Mouse (Mus musculus): Measurements from ENCODE around the gene Hoxb4. TPM values are rescaled to one million over a fixed set of nuclear protein-coding genes. Genes with fewer than 3 reads are reported as not detected.

Gene Hoxb4
- polyA plus RNA-seq, 1 experiment from 2014 or later: 4.1 TPM

DNA sequence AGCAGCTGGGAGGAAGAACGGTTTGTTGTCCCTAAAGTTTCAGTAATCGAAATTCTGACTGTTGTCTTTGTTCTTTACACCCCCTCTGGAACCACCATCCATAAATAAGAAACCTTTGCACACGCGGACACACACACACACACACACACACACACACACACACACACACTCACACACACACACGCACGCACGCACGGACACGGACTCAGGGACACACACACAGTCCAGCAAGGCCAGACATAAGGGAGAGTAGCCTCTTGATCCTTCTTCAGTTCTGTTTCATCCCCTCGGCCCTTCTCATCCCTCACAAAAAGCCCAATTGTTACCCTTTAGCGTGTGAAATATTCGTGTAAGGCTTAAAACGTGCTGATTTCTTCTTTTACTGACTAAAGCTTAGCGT, 39.7 kb upstream of the Hoxb4 start:
- WGBS: 3% methylated on average over 14 of the region's 14 CpGs
- Histone ChIP-seq H3K4me1 (ENCODE audit: control insufficient read depth, insufficient read depth, low read length) (peaks cover 62% of the 10 kb centered on the region), H3K4me3 (ENCODE audit: low read depth, low read length) (peak overlapping the region; percentile 95), H3K9me3 (ENCODE audit: control insufficient read depth, low read length) (no peaks in the 10 kb centered on the region), H3K27me3 (ENCODE audit: control insufficient read depth, insufficient read depth, low read length) (no peaks in the 10 kb centered on the region), H3K9ac (replicated peaks; ENCODE audit: low read depth, low read length) (peak overlapping the region; percentile 100), H3K27ac (ENCODE audit: low read depth, low read length) (peak overlapping the region; percentile 100), H3K4me2 (ENCODE audit: low read depth, low read length) (peak overlapping the region; percentile 100), H3K36me3 (ENCODE audit: control insufficient read depth, insufficient read depth, low read length) (no peaks in the 10 kb centered on the region)
- ATAC-seq (ENCODE audit: low read depth): no peak

DNA sequence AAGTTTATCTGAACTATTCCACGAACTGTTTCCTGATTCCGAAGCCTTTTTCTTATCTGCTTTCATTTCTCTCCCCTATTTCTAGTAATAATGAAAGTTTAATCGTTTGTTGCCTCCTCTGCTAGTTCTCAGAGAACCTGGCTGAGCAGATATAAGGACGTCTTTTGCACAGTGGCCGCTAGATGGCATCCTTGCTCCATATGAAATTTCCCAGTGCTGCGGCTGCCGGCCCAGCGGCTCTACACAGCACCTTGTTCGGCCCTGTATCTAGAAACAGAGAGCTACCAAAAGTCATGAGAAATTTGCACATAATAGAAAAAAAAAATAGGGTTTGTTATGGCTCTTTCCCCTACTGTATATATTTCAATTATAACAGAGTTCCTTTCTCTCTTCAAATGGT, 39.3 kb upstream of the Hoxb4 start:
- Histone ChIP-seq H3K9me3 (ENCODE audit: control insufficient read depth, low read length) (no peaks in the 10 kb centered on the region), H3K27me3 (ENCODE audit: control insufficient read depth, insufficient read depth, low read length) (no peaks in the 10 kb centered on the region), H3K4me1 (ENCODE audit: control insufficient read depth, insufficient read depth, low read length) (peaks cover 62% of the 10 kb centered on the region), H3K4me2 (ENCODE audit: low read depth, low read length) (peak overlapping the region; percentile 100), H3K9ac (replicated peaks; ENCODE audit: low read depth, low read length) (peak overlapping the region; percentile 100), H3K36me3 (ENCODE audit: control insufficient read depth, insufficient read depth, low read length) (no peaks in the 10 kb centered on the region), H3K4me3 (ENCODE audit: low read depth, low read length) (peak overlapping the region; percentile 95), H3K27ac (ENCODE audit: low read depth, low read length) (peak overlapping the region; percentile 100)
- WGBS: 0% methylated on average over 9 of the region's 9 CpGs
- peak; percentile 72 for ATAC-seq (ENCODE audit: low read depth)

DNA sequence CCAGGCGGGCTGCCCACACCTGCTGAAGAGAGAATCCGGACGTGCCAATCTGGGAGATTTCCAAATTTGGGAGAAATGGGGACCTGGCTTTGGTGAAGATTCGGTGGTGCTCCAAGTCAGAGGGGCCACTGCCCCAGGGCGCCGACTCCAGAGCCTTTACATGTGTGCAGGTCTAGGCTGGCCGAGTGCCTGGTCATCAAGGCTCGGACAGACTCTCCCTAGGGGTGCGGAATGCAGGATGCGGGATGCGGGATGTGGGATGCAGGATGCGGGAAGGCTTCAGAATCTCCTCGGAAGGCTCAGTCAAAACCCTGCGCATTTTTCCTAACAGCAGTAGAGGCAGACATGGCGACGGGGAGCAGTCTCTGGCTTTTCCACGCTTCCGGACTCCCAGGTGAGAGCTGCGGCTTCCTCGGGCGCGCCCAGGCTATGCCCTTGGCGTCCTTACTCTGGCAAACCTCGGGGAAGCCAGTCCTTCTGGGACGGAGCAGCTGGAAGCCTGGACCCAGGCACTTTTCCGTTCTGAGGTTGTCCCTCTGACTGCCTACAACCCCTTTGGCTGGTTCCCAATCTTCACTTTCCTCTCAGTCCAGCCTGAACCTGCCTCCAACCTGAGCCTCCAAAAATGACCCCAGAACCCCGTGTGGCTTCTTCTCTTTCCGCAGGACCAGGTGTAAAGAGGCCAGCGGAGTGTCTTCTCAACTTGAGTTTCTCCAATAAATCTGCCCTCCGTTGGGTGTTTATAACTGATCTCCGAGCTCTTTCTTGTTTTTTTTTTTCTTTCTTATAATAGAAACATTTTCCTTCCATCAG, 38.4 kb upstream of the Hoxb4 start:
- WGBS: 1% methylated on average over 31 of the region's 31 CpGs
- peak overlapping the region; percentile 95 for H3K4me3 ChIP-seq (ENCODE audit: low read depth, low read length)
- peak overlapping the region; percentile 100 for H3K9ac ChIP-seq (replicated peaks; ENCODE audit: low read depth, low read length)
- peak overlapping the region; percentile 100 for H3K27ac ChIP-seq (ENCODE audit: low read depth, low read length)
- H3K27me3 ChIP-seq (ENCODE audit: control insufficient read depth, insufficient read depth, low read length): no peaks in the 10 kb centered on the region
- H3K4me2 ChIP-seq (ENCODE audit: low read depth, low read length): peak overlapping the region; percentile 100
- H3K9me3 ChIP-seq (ENCODE audit: control insufficient read depth, low read length): no peaks in the 10 kb centered on the region
- H3K4me1 ChIP-seq (ENCODE audit: control insufficient read depth, insufficient read depth, low read length): peaks cover 55% of the 10 kb centered on the region
- H3K36me3 ChIP-seq (ENCODE audit: control insufficient read depth, insufficient read depth, low read length): peaks cover 5% of the 10 kb centered on the region; the same call in 1 of the 2 replicates
- ATAC-seq (ENCODE audit: low read depth): no peak

DNA sequence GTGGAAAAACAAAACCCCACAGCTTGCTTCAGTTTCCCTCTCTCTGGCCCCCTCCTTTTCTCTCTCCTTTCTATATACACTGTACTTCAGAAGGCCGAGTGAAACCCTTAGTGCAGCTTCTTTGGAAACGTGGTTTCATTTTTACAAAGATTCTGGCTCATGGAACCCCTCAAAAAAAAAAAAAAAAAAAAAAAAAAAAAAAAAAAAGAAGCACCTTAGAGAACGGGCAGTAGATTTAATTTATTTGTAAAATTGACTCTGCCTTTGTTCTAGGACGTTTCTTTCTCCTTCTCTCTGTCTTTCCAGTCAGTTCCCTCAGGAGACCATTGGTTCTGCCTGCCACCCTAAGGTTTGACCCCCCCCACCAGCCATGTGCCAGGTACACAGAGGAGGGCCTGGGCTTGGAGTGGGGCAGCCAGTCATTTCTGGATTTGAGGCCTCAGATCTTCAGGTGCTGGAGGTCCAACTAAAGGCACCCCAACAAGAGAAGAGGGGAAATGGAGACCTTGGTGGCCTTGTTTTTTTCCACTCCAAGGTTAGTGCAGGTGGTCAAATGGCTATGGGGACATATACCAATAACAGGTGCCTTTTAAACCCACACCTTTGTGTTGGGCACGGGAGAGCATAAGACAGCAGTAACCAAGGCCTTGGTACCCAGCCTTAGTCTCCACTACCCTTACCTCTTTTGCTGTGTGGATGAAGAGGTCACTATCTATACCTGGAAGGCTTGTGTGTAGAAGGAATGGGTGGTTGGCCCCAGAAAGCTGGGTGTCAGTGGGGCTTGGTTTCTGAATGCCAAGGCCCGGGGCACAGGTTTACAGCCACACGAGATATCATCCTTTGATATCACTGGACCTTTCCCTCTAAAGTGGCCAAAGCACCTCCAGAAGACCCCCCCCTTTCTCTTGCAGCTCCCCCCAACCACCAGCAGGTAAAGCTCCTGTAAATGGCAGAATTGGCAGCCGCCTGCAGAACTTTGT, 37.4 kb upstream of the Hoxb4 start:
- peaks cover 6% of the 10 kb centered on the region; the same call in 1 of the 2 replicates for H3K36me3 ChIP-seq (ENCODE audit: control insufficient read depth, insufficient read depth, low read length)
- peak overlapping the region; percentile 100 for H3K4me2 ChIP-seq (ENCODE audit: low read depth, low read length)
- peaks cover 47% of the 10 kb centered on the region for H3K4me1 ChIP-seq (ENCODE audit: control insufficient read depth, insufficient read depth, low read length)
- H3K27me3 ChIP-seq (ENCODE audit: control insufficient read depth, insufficient read depth, low read length): no peaks in the 10 kb centered on the region
- peak overlapping the region; percentile 95 for H3K4me3 ChIP-seq (ENCODE audit: low read depth, low read length)
- H3K9me3 ChIP-seq (ENCODE audit: control insufficient read depth, low read length): no peaks in the 10 kb centered on the region
- 9% methylated on average over 8 of the region's 8 CpGs for WGBS
- peak overlapping the region; percentile 100 for H3K27ac ChIP-seq (ENCODE audit: low read depth, low read length)
- H3K9ac ChIP-seq (replicated peaks; ENCODE audit: low read depth, low read length): peak overlapping the region; percentile 100
- ATAC-seq (ENCODE audit: low read depth): no peak

DNA sequence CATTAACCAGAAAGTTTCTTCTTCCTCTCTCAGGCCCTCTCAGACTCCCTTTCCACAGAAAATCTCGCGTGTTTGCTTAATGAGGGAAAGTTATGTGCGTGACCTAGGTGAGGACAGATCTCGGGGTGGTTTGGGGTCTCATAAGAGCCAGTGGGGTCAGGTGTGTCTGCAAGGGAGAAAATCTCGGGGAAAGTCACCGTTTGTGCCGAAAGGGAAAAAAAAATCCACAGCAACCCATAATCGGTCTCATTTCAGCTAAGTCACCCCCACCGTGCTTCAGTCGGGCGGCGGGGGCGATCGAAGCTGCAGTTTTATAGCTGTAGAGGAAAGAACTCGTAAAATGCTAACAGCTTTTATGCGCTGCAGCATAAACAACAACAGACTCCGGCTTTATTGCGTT, 36.7 kb upstream of the Hoxb4 start:
- peak overlapping the region; percentile 95 for H3K4me3 ChIP-seq (ENCODE audit: low read depth, low read length)
- WGBS: 2% methylated on average over 18 of the region's 18 CpGs
- H3K9me3 ChIP-seq (ENCODE audit: control insufficient read depth, low read length): no peaks in the 10 kb centered on the region
- H3K4me2 ChIP-seq (ENCODE audit: low read depth, low read length): peak overlapping the region; percentile 100
- H3K4me1 ChIP-seq (ENCODE audit: control insufficient read depth, insufficient read depth, low read length): peaks cover 40% of the 10 kb centered on the region
- H3K27me3 ChIP-seq (ENCODE audit: control insufficient read depth, insufficient read depth, low read length): no peaks in the 10 kb centered on the region
- H3K9ac ChIP-seq (replicated peaks; ENCODE audit: low read depth, low read length): peak overlapping the region; percentile 100
- peak overlapping the region; percentile 100 for H3K27ac ChIP-seq (ENCODE audit: low read depth, low read length)
- no peak for ATAC-seq (ENCODE audit: low read depth)
- H3K36me3 ChIP-seq (ENCODE audit: control insufficient read depth, insufficient read depth, low read length): peaks cover 6% of the 10 kb centered on the region; the same call in 1 of the 2 replicates

DNA sequence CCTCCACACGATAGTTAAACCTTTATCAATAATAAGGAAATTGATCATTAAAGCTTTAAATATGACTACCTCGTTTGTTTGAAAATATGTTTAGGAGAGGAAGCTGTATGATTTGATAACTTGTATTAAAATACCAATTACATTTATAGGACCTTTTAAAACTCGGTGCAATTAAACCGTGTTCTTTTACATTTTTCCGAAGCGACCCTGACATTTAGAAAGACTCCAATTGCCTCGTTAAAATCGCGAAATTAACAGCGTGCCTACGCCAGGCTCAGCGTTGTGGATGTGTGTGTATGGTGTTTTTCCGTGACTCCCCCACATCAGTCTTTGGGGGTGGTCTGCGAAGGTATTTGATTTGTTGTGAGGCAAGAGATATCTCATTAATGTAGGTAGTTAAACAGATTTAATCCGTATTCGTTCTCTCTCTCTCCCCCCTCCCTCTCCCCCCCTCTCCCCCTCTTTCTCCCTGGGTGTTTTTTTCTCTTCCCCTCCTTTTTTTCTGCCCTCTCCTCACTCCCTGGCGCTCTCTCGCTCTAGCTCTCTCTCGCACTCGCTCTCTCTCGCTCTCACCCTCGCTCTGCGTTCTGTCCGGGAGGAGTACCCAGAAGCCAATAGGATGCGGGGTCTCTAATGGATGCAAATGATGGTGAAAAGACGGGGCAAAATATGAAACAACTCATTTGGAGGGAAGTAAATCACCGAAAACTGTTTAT, 36.1 kb upstream of the Hoxb4 start, which contains the start of gene Hoxb8:
Hoxb8 (plus strand) TSS at position 51 of the 716 bp plus-strand sequence.
- peak within 1 kb of the TSS; percentile 100 for H3K27ac ChIP-seq (ENCODE audit: low read depth, low read length)
- H3K27me3 ChIP-seq (ENCODE audit: control insufficient read depth, insufficient read depth, low read length): no peaks in the 10 kb centered on the region
- H3K36me3 ChIP-seq (ENCODE audit: control insufficient read depth, insufficient read depth, low read length): peaks cover 6% of the 10 kb centered on the region; the same call in 1 of the 2 replicates
- H3K4me2 ChIP-seq (ENCODE audit: low read depth, low read length): peak within 1 kb of the TSS; percentile 100
- ATAC-seq (ENCODE audit: low read depth): peak; percentile 29; the same call in 1 of the 2 replicates
- peak within 1 kb of the TSS; percentile 100 for H3K9ac ChIP-seq (replicated peaks; ENCODE audit: low read depth, low read length)
- H3K9me3 ChIP-seq (ENCODE audit: control insufficient read depth, low read length): no peaks in the 10 kb centered on the region
- H3K4me1 ChIP-seq (ENCODE audit: control insufficient read depth, insufficient read depth, low read length): peaks cover 35% of the 10 kb centered on the region
- peak within 1 kb of the TSS; percentile 95 for H3K4me3 ChIP-seq (ENCODE audit: low read depth, low read length)
- under 1% methylated on average over 27 of the region's 27 CpGs for WGBS

DNA sequence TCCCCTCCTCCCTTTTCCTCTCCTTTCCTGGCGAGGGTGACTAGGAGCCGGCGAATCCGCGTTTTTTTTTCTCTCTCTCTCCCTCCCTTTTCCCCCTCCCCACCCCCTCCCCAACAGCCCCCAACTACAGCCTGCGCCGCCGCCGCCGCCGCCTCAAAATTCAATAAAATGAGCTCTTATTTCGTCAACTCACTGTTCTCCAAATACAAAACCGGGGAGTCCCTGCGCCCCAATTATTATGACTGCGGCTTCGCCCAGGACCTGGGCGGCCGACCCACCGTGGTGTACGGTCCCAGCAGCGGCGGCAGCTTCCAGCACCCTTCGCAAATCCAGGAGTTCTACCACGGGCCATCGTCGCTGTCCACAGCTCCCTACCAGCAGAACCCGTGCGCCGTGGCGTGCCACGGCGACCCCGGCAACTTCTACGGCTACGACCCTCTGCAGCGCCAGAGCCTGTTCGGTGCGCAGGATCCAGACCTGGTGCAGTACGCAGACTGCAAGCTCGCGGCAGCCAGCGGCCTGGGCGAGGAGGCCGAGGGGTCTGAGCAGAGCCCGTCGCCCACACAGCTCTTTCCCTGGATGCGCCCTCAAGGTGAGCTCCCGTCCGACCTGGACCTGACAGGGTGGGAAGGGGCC, 35.2 kb upstream of the Hoxb4 start:
- Histone ChIP-seq H3K4me2 (ENCODE audit: low read depth, low read length) (peak overlapping the region; percentile 100), H3K9ac (replicated peaks; ENCODE audit: low read depth, low read length) (peak overlapping the region; percentile 100), H3K9me3 (ENCODE audit: control insufficient read depth, low read length) (no peaks in the 10 kb centered on the region), H3K4me3 (ENCODE audit: low read depth, low read length) (peak overlapping the region; percentile 95), H3K27ac (ENCODE audit: low read depth, low read length) (peak overlapping the region; percentile 100), H3K27me3 (ENCODE audit: control insufficient read depth, insufficient read depth, low read length) (no peaks in the 10 kb centered on the region), H3K4me1 (ENCODE audit: control insufficient read depth, insufficient read depth, low read length) (peaks cover 27% of the 10 kb centered on the region), H3K36me3 (ENCODE audit: control insufficient read depth, insufficient read depth, low read length) (peaks cover 6% of the 10 kb centered on the region; the same call in 1 of the 2 replicates)
- ATAC-seq (ENCODE audit: low read depth): no peak
- WGBS: under 1% methylated on average over 47 of the region's 49 CpGs

All from neural tube, embryonic 14.5 days (tissue).